In genomic region chr1:93801741-93802238, GRCm38 (mm10) we compare ENCODE assay signal across 8 mouse cellular contexts. TPM values are rescaled to one million over a fixed set of nuclear protein-coding genes. Genes with fewer than 3 reads are reported as not detected.
DNase-seq lines count a peak whose midpoint lies in the region; ATAC-seq lines count a peak whose summit lies in the region.

Gene Dtymk (minus strand): TSS chr1:93801934.

- H3K27ac ChIP-seq in heart, embryonic 13.5 days (replicated peaks), result peak within 1 kb of the TSS; percentile 98
- peak within 1 kb of the TSS; percentile 99 for H3K27ac ChIP-seq in liver, embryonic 12.5 days
- peak within 1 kb of the TSS; percentile 86 for H3K27ac ChIP-seq in stomach, embryonic 15.5 days

- under 1% methylated on average over 42 of the region's 42 CpGs for WGBS in heart, embryonic 13.5 days
- WGBS in liver, embryonic 12.5 days (ENCODE audit: insufficient replicate concordance), result 2% methylated on average over 42 of the region's 42 CpGs
- under 1% methylated on average over 42 of the region's 42 CpGs for WGBS in stomach, embryonic 15.5 days

- peak; percentile 97 for DNase-seq in CD4-positive helper T cell, adult 2 months (ENCODE audit: low read depth, low spot score)
- DNase-seq in brain, embryonic 18.5 days (ENCODE audit: low read depth, low spot score), result peak; percentile 91
- DNase-seq in kidney, postnatal 10 days, result peak; percentile 95
- DNase-seq in natural killer cell, adult 2 months (ENCODE audit: low spot score in 2 of 2), result peak; percentile 86 to 88

- ATAC-seq in erythroid progenitor cell, adult 5-6 weeks (replicated peaks; ENCODE audit: low FRiP score, poor library complexity, severe bottlenecking), result peak; percentile 73
- ATAC-seq in heart, embryonic 13.5 days (ENCODE audit: extremely low read depth, insufficient number of reproducible peaks, low FRiP score, low TSS enrichment), result peak; percentile 48
- peak; percentile 70 for ATAC-seq in liver, embryonic 12.5 days
- ATAC-seq in stomach, embryonic 15.5 days (ENCODE audit: insufficient read depth, low FRiP score, low read depth), result peak; percentile 63

- peak within 1 kb of the TSS; percentile 92 for H3K4me2 ChIP-seq in heart, embryonic 13.5 days
- H3K4me2 ChIP-seq in liver, embryonic 12.5 days, result peak within 1 kb of the TSS; percentile 90
- H3K4me2 ChIP-seq in stomach, embryonic 15.5 days, result peak within 1 kb of the TSS; percentile 84

- H3K4me3 ChIP-seq in heart, embryonic 13.5 days, result peak within 1 kb of the TSS; percentile 73
- peak within 1 kb of the TSS; percentile 83 for H3K4me3 ChIP-seq in liver, embryonic 12.5 days
- H3K4me3 ChIP-seq in stomach, embryonic 15.5 days (replicated peaks), result peak within 1 kb of the TSS; percentile 71

- H3K9me3 ChIP-seq in heart, embryonic 13.5 days, result no peaks in the 10 kb centered on the region
- H3K9me3 ChIP-seq in liver, embryonic 12.5 days (replicated peaks), result no peaks in the 10 kb centered on the region
- H3K9me3 ChIP-seq in stomach, embryonic 15.5 days, result no peaks in the 10 kb centered on the region

- no peaks in the 10 kb centered on the region for H3K27me3 ChIP-seq in heart, embryonic 13.5 days (replicated peaks)
- no peaks in the 10 kb centered on the region for H3K27me3 ChIP-seq in liver, embryonic 12.5 days (replicated peaks)
- H3K27me3 ChIP-seq in stomach, embryonic 15.5 days (replicated peaks), result no peaks in the 10 kb centered on the region

- H3K36me3 ChIP-seq in heart, embryonic 13.5 days, result peaks cover 49% of the 10 kb centered on the region
- peaks cover 52% of the 10 kb centered on the region for H3K36me3 ChIP-seq in liver, embryonic 12.5 days
- H3K36me3 ChIP-seq in stomach, embryonic 15.5 days, result peaks cover 20% of the 10 kb centered on the region

- H3K4me1 ChIP-seq in heart, embryonic 13.5 days, result peaks cover 37% of the 10 kb centered on the region
- peaks cover 82% of the 10 kb centered on the region for H3K4me1 ChIP-seq in liver, embryonic 12.5 days
- H3K4me1 ChIP-seq in stomach, embryonic 15.5 days, result peaks cover 28% of the 10 kb centered on the region

- peak within 1 kb of the TSS; percentile 86 for H3K9ac ChIP-seq in heart, embryonic 13.5 days
- peak within 1 kb of the TSS; percentile 88 for H3K9ac ChIP-seq in liver, embryonic 12.5 days
- H3K9ac ChIP-seq in stomach, embryonic 15.5 days, result peak within 1 kb of the TSS; percentile 65; the same call in 1 of the 2 replicates

RNA-seq across cellular contexts. Expression of gene Dtymk, which starts in this region (rescaled TPM):
- total RNA-seq in erythroid progenitor cell, adult 5-6 weeks (2015; ENCODE audit: low replicate concordance), result 135 and 183 TPM in 2 replicates
- 123 and 140 TPM in 2 replicates for total RNA-seq in erythroid progenitor cell, adult 5-6 weeks (2017; ENCODE audit: low replicate concordance)
- polyA plus RNA-seq in heart, embryonic 13.5 days (2015; fragmentation: Nextera tagmentation; extraction: Ambion mirVana), result 154 and 178 TPM in 2 replicates
- 197 and 199 TPM in 2 replicates for polyA plus RNA-seq in liver, embryonic 12.5 days (2016; fragmentation: Nextera tagmentation; extraction: Ambion mirVana)
- polyA plus RNA-seq in stomach, embryonic 15.5 days (2015; fragmentation: Nextera tagmentation; extraction: Ambion mirVana), result 228 and 237 TPM in 2 replicates

Comparison
In these comparisons a context has a peak if more than half of its experiments do, and no peak if none do; other contexts are left out.
1. Peak in every context shown above with its lines: DNase-seq, ATAC-seq, H3K4me3 ChIP-seq and H3K27ac ChIP-seq.